Mouse (Mus musculus) intestine, embryonic 15.5 days (tissue): ENCODE measurements at regions not wholly inside any gene's neighbourhood (a gene's known extent, or its start where the extent isn't known, plus 50 kb on each side); places are given as distances from the start of the nearest gene placed in this dataset.
A peak's percentile ranks its signal among the peaks of the same experiment; 100 is the strongest.

Experiments used
- ATAC-seq: fragments of 200-750 bp; cut with Nextera tagmentation; 2 replicates; pipeline ENCODE4 v1.8.0; 2017; ENCODE audit warnings: moderate TSS enrichment, moderate library complexity
- H3K27ac ChIP-seq: fragments of 300-500 bp; sonication (generic); 2 replicates; pipeline ENCODE4 v1.5.1; 2015; ENCODE audit warnings: mild to moderate bottlenecking, inconsistent platforms
- H3K27me3 ChIP-seq: fragments of 300-500 bp; sonication (generic); replicated peaks from 2 replicates; pipeline ENCODE4 v1.6.1; 2015; ENCODE audit warnings: inconsistent platforms
- H3K36me3 ChIP-seq: fragments of 300-500 bp; sonication (generic); 2 replicates; pipeline ENCODE4 v1.6.1; 2015; ENCODE audit warnings: inconsistent platforms
- H3K4me1 ChIP-seq: fragments of 300-500 bp; sonication (generic); replicated peaks from 2 replicates; pipeline ENCODE4 v1.6.1; 2015; ENCODE audit warnings: inconsistent platforms
- H3K4me2 ChIP-seq: fragments of 300-500 bp; sonication (generic); replicated peaks from 2 replicates; pipeline ENCODE4 v1.6.1; 2015; ENCODE audit warnings: mild to moderate bottlenecking, inconsistent platforms
- H3K4me3 ChIP-seq: fragments of 300-500 bp; sonication (generic); replicated peaks from 2 replicates; pipeline ENCODE4 v1.5.1; 2015; ENCODE audit warnings: inconsistent platforms
- H3K9ac ChIP-seq: fragments of 300-500 bp; sonication (generic); 2 replicates; pipeline ENCODE4 v1.6.1; 2015; ENCODE audit warnings: inconsistent platforms
- H3K9me3 ChIP-seq: fragments of 300-500 bp; sonication (generic); 2 replicates; pipeline ENCODE4 v1.6.1; 2016; ENCODE audit warnings: inconsistent platforms
- WGBS: fragments of 180-500 bp; shearing (Covaris S2); methylation state at CpG from one replicate; pipeline ENCODE4 v1.1.7; 2015; 5-methylcytosine and 5-hydroxymethylcytosine counted together

GRCm38 (mm10) chr4:54355381-54356040 is 529.7 kb downstream of the Tmem38b start:
- no peak overlapping the region for H3K4me2 ChIP-seq
- no peaks in the 10 kb centered on the region for H3K4me1 ChIP-seq
- no peak for ATAC-seq
- H3K9ac ChIP-seq = no peak overlapping the region
- H3K4me3 ChIP-seq = no peak overlapping the region
- H3K36me3 ChIP-seq = no peaks in the 10 kb centered on the region
- whole genome bisulfite sequencing = 68% methylated on average over 7 of the region's 7 CpGs
- no peaks in the 10 kb centered on the region for H3K27me3 ChIP-seq
- no peak overlapping the region for H3K27ac ChIP-seq
- H3K9me3 ChIP-seq = no peaks in the 10 kb centered on the region

- Histone ChIP-seq H3K27me3 (no peaks in the 10 kb centered on the region), H3K4me2 (no peak overlapping the region), H3K27ac (no peak overlapping the region), H3K9ac (no peak overlapping the region), H3K4me1 (no peaks in the 10 kb centered on the region), H3K36me3 (no peaks in the 10 kb centered on the region), H3K9me3 (no peaks in the 10 kb centered on the region), H3K4me3 (no peak overlapping the region)
- 77% methylated on average over 2 of the region's 2 CpGs for WGBS
- no peak for ATAC-seq
Observed at GRCm38 (mm10) chr4:54356041-54356427, 530.2 kb downstream of the Tmem38b start.

GRCm38 (mm10) chr4:54370909-54371308 is 545.1 kb downstream of the Tmem38b start:
- WGBS = 46% methylated on average over 3 of the region's 3 CpGs
- Histone ChIP-seq H3K9me3 (no peaks in the 10 kb centered on the region), H3K4me2 (no peak overlapping the region), H3K4me3 (no peak overlapping the region), H3K4me1 (0 out of 2 replicates have a peak, but pooled peaks cover 6% of the 10 kb centered on the region), H3K27ac (no peak overlapping the region), H3K27me3 (no peaks in the 10 kb centered on the region), H3K36me3 (no peaks in the 10 kb centered on the region), H3K9ac (no peak overlapping the region)
- ATAC-seq = no peak

GRCm38 (mm10) chr4:54371418-54371957 is 545.6 kb downstream of the Tmem38b start:
- 33% methylated on average over 7 of the region's 7 CpGs for WGBS
- H3K27me3 ChIP-seq = no peaks in the 10 kb centered on the region
- H3K9me3 ChIP-seq = no peaks in the 10 kb centered on the region
- 0 out of 2 replicates have a peak, but pooled peaks cover 6% of the 10 kb centered on the region for H3K4me1 ChIP-seq
- no peak overlapping the region for H3K27ac ChIP-seq
- no peak overlapping the region for H3K4me2 ChIP-seq
- no peaks in the 10 kb centered on the region for H3K36me3 ChIP-seq
- no peak for ATAC-seq
- H3K9ac ChIP-seq = no peak overlapping the region
- H3K4me3 ChIP-seq = no peak overlapping the region

- Histone ChIP-seq H3K4me1 (0 out of 2 replicates have a peak, but pooled peaks cover 6% of the 10 kb centered on the region), H3K4me3 (no peak overlapping the region), H3K9me3 (no peaks in the 10 kb centered on the region), H3K27me3 (no peaks in the 10 kb centered on the region), H3K27ac (no peak overlapping the region), H3K9ac (no peak overlapping the region), H3K36me3 (no peaks in the 10 kb centered on the region), H3K4me2 (no peak overlapping the region)
- WGBS = 9% methylated on average over 2 of the region's 2 CpGs
- ATAC-seq = 0 out of 2 replicates have a peak, but pooled peaks have one; percentile 62
Observed at GRCm38 (mm10) chr4:54373606-54374005, 547.8 kb downstream of the Tmem38b start.

- WGBS = 24% methylated on average over 5 of the region's 5 CpGs
- 0 out of 2 replicates have a peak, but pooled peaks have one; percentile 17 for ATAC-seq
- Histone ChIP-seq H3K4me1 (0 out of 2 replicates have a peak, but pooled peaks cover 6% of the 10 kb centered on the region), H3K4me3 (no peak overlapping the region), H3K4me2 (no peak overlapping the region), H3K27me3 (no peaks in the 10 kb centered on the region), H3K27ac (no peak overlapping the region), H3K36me3 (no peaks in the 10 kb centered on the region), H3K9me3 (no peaks in the 10 kb centered on the region), H3K9ac (no peak overlapping the region)
Observed at GRCm38 (mm10) chr4:54374457-54374856, 548.6 kb downstream of the Tmem38b start.

GRCm38 (mm10) chr4:54387460-54387859 is 557.4 kb upstream of the Zfp462 start:
- no peaks in the 10 kb centered on the region for H3K36me3 ChIP-seq
- H3K27me3 ChIP-seq = no peaks in the 10 kb centered on the region
- ATAC-seq = 0 out of 2 replicates have a peak, but pooled peaks have one; percentile 20
- H3K27ac ChIP-seq = no peak overlapping the region
- no peak overlapping the region for H3K4me2 ChIP-seq
- H3K9me3 ChIP-seq = no peaks in the 10 kb centered on the region
- H3K4me3 ChIP-seq = no peak overlapping the region
- H3K4me1 ChIP-seq = no peaks in the 10 kb centered on the region
- no peak overlapping the region for H3K9ac ChIP-seq
- 52% methylated on average over 6 of the region's 6 CpGs for WGBS

- 40% methylated on average over 7 of the region's 7 CpGs for WGBS
- Histone ChIP-seq H3K4me3 (no peak overlapping the region), H3K4me1 (no peaks in the 10 kb centered on the region), H3K27ac (no peak overlapping the region), H3K36me3 (no peaks in the 10 kb centered on the region), H3K4me2 (no peak overlapping the region), H3K9ac (no peak overlapping the region), H3K27me3 (no peaks in the 10 kb centered on the region), H3K9me3 (no peaks in the 10 kb centered on the region)
- ATAC-seq = no peak
Observed at GRCm38 (mm10) chr4:54391536-54392208, 553.2 kb upstream of the Zfp462 start.

- Histone ChIP-seq H3K9me3 (no peaks in the 10 kb centered on the region), H3K4me3 (no peak overlapping the region), H3K36me3 (no peaks in the 10 kb centered on the region), H3K4me2 (no peak overlapping the region), H3K4me1 (no peaks in the 10 kb centered on the region), H3K27ac (no peak overlapping the region), H3K27me3 (no peaks in the 10 kb centered on the region), H3K9ac (no peak overlapping the region)
- 92% methylated on average over 4 of the region's 4 CpGs for WGBS
- no peak for ATAC-seq
Observed at GRCm38 (mm10) chr4:54406151-54406550, 538.7 kb upstream of the Zfp462 start.

GRCm38 (mm10) chr4:54407930-54408329 is 536.9 kb upstream of the Zfp462 start:
- no peaks in the 10 kb centered on the region for H3K27me3 ChIP-seq
- 58% methylated on average over 2 of the region's 2 CpGs for WGBS
- H3K9ac ChIP-seq = no peak overlapping the region
- no peak overlapping the region for H3K4me2 ChIP-seq
- H3K9me3 ChIP-seq = no peaks in the 10 kb centered on the region
- ATAC-seq = no peak
- no peaks in the 10 kb centered on the region for H3K4me1 ChIP-seq
- H3K4me3 ChIP-seq = no peak overlapping the region
- no peaks in the 10 kb centered on the region for H3K36me3 ChIP-seq
- H3K27ac ChIP-seq = no peak overlapping the region

- H3K27me3 ChIP-seq = no peaks in the 10 kb centered on the region
- WGBS = 51% methylated on average over 3 of the region's 3 CpGs
- H3K27ac ChIP-seq = no peak overlapping the region
- no peak overlapping the region for H3K9ac ChIP-seq
- H3K4me3 ChIP-seq = no peak overlapping the region
- no peaks in the 10 kb centered on the region for H3K9me3 ChIP-seq
- no peaks in the 10 kb centered on the region for H3K4me1 ChIP-seq
- H3K36me3 ChIP-seq = no peaks in the 10 kb centered on the region
- ATAC-seq = no peak
- no peak overlapping the region for H3K4me2 ChIP-seq
Observed at GRCm38 (mm10) chr4:54430789-54431188, 514.1 kb upstream of the Zfp462 start.

- ATAC-seq = no peak
- H3K9ac ChIP-seq = no peak overlapping the region
- no peak overlapping the region for H3K4me3 ChIP-seq
- H3K9me3 ChIP-seq = no peaks in the 10 kb centered on the region
- H3K27me3 ChIP-seq = no peaks in the 10 kb centered on the region
- no peak overlapping the region for H3K4me2 ChIP-seq
- H3K4me1 ChIP-seq = no peaks in the 10 kb centered on the region
- WGBS = 69% methylated on average over 2 of the region's 2 CpGs
- no peaks in the 10 kb centered on the region for H3K36me3 ChIP-seq
- H3K27ac ChIP-seq = no peak overlapping the region
Observed at GRCm38 (mm10) chr4:54460596-54460995, 484.3 kb upstream of the Zfp462 start.
